Mouse (Mus musculus): ENCODE results near the gene Arsb.
A peak's percentile ranks its signal among the peaks of the same experiment; 100 is the strongest.

The Arsb gene

GRCm38 (mm10) chr13:93771588-93772278 is at the start of gene Arsb:
Gene Arsb, plus strand, starts transcription at chr13:93771630.
- peak; percentile 76 for DNase-seq (ENCODE audit: low spot score)

- DNase-seq (ENCODE audit: low spot score) = no peak
Observed at GRCm38 (mm10) chr13:93721916-93722315, 49.5 kb upstream of the Arsb start.

- no peak for DNase-seq (ENCODE audit: low spot score)
Observed at GRCm38 (mm10) chr13:93723455-93723854, 48.0 kb upstream of the Arsb start.

GRCm38 (mm10) chr13:93724206-93724605 is 47.2 kb upstream of the Arsb start:
- DNase-seq (ENCODE audit: low spot score) = no peak

GRCm38 (mm10) chr13:93735131-93735636 is 36.2 kb upstream of the Arsb start:
- DNase-seq (ENCODE audit: low spot score) = no peak

GRCm38 (mm10) chr13:93744118-93744517 is 27.3 kb upstream of the Arsb start:
- no peak for DNase-seq (ENCODE audit: low spot score)

GRCm38 (mm10) chr13:93752597-93753400 is 18.6 kb upstream of the Arsb start:
- DNase-seq (ENCODE audit: low spot score) = no peak

- DNase-seq (ENCODE audit: low spot score) = no peak
Observed at GRCm38 (mm10) chr13:93755084-93755483, 16.3 kb upstream of the Arsb start.

- DNase-seq (ENCODE audit: low spot score) = no peak
Observed at GRCm38 (mm10) chr13:93756674-93757073, 14.8 kb upstream of the Arsb start.

GRCm38 (mm10) chr13:93757514-93757913 is 13.9 kb upstream of the Arsb start:
- no peak for DNase-seq (ENCODE audit: low spot score)

- DNase-seq (ENCODE audit: low spot score) = no peak
Observed at GRCm38 (mm10) chr13:93758149-93758898, 13.1 kb upstream of the Arsb start.

- no peak for DNase-seq (ENCODE audit: low spot score)
Observed at GRCm38 (mm10) chr13:93761831-93762230, 9.6 kb upstream of the Arsb start.

GRCm38 (mm10) chr13:93762879-93763278 is 8.6 kb upstream of the Arsb start:
- DNase-seq (ENCODE audit: low spot score) = no peak

- DNase-seq (ENCODE audit: low spot score) = no peak
Observed at GRCm38 (mm10) chr13:93764321-93764973, 7.0 kb upstream of the Arsb start.

GRCm38 (mm10) chr13:93771031-93771587 is 321 bp upstream of the Arsb start:
- DNase-seq (ENCODE audit: low spot score) = no peak

GRCm38 (mm10) chr13:93772279-93772636 is 828 bp downstream of the Arsb start:
- no peak for DNase-seq (ENCODE audit: low spot score)

GRCm38 (mm10) chr13:93772861-93773260 is 1.4 kb downstream of the Arsb start:
- DNase-seq (ENCODE audit: low spot score) = no peak

GRCm38 (mm10) chr13:93773704-93774315 is 2.4 kb downstream of the Arsb start:
- no peak for DNase-seq (ENCODE audit: low spot score)

- DNase-seq (ENCODE audit: low spot score) = no peak
Observed at GRCm38 (mm10) chr13:93782823-93783222, 11.4 kb downstream of the Arsb start.

- DNase-seq (ENCODE audit: low spot score) = no peak
Observed at GRCm38 (mm10) chr13:93785329-93785728, 13.9 kb downstream of the Arsb start.

- DNase-seq (ENCODE audit: low spot score) = no peak
Observed at GRCm38 (mm10) chr13:93786051-93786450, 14.6 kb downstream of the Arsb start.
